Mouse (Mus musculus) brain, embryonic 14.5 days (tissue): ENCODE results near the gene Maml2.

Experiments used
- CTCF ChIP-seq: fragments of 200-500 bp; IDR thresholded peaks from 2 replicates; pipeline ENCODE4 v1.5.1; 2012; ENCODE audit warnings: inconsistent platforms, mild to moderate bottlenecking, moderate library complexity, borderline replicate concordance; ENCODE audit not compliant: insufficient read depth, insufficient read length; ENCODE audit errors: extremely low read depth
- POLR2A ChIP-seq: fragments of 200-500 bp; IDR thresholded peaks from 2 replicates; pipeline ENCODE4 v1.6.1; 2012; ENCODE audit warnings: mild to moderate bottlenecking, inconsistent platforms, borderline replicate concordance; ENCODE audit not compliant: poor library complexity, insufficient read depth, insufficient read length, severe bottlenecking; ENCODE audit errors: extremely low read depth

- TF ChIP-seq CTCF (no peak), POLR2A (no peak)
Observed at GRCm38 (mm10) chr9:13749675-13749998, 451.9 kb downstream of the Maml2 start.
